Mouse (Mus musculus): Measurements from ENCODE around the gene Gm45021. TPM values are rescaled to one million over a fixed set of nuclear protein-coding genes. Genes with fewer than 3 reads are reported as not detected.

The Gm45021 gene
- total RNA-seq, 1 experiment = not detected

GRCm38 (mm10) chr6:48646995-48647394, 57.6 kb downstream of the Gm45021 start, which contains the start of gene Gimap8:
Gimap8 (plus strand) TSS chr6:48647234.
- Histone ChIP-seq H3K36me3 (ENCODE audit: control insufficient read depth, insufficient read depth, low read length, poor library complexity, severe bottlenecking) (no peaks in the 10 kb centered on the region), H3K27ac (ENCODE audit: insufficient read depth, low read depth, low read length, poor library complexity, severe bottlenecking) (no peak within 1 kb of the TSS), H3K9ac (ENCODE audit: insufficient read depth, low read depth, low read length, poor library complexity, severe bottlenecking) (no peak within 1 kb of the TSS), H3K4me1 (ENCODE audit: control insufficient read depth in 2 of 2, insufficient read depth in 2 of 2, low read length in 2 of 2, poor library complexity in 1 of 2) (no peaks in the 10 kb centered on the region), H3K9me3 (ENCODE audit: control insufficient read depth, insufficient read depth, low read depth, low read length) (no peaks in the 10 kb centered on the region), H3K4me3 (ENCODE audit: insufficient read depth in 1 of 2, low read depth in 1 of 2, low read length in 2 of 2, poor library complexity in 1 of 2, severe bottlenecking in 1 of 2) (no peak within 1 kb of the TSS)
- in situ Hi-C loops (cut with MboI; ENCODE audit: low sequenced_read_pairs in 2 of 2, unreplicated experiment in 2 of 2) = no loop called here
- TF ChIP-seq ZNF384 (IDR thresholded peaks at IDR 0.05; ENCODE audit: low read depth, low read length) = no peak
- no peak for TF ChIP-seq CHD2 (IDR thresholded peaks at IDR 0.05; ENCODE audit: low read depth, low read length)
- TF ChIP-seq ZC3H11A (IDR thresholded peaks at IDR 0.05; ENCODE audit: borderline replicate concordance, low read depth, low read length) = no peak
- no peak for TF ChIP-seq HCFC1 (IDR thresholded peaks at IDR 0.05; ENCODE audit: borderline replicate concordance, insufficient read depth, low read length)
- no peak for TF ChIP-seq MAFK (IDR thresholded peaks at IDR 0.05; ENCODE audit: insufficient read depth, low read depth, low read length)
- DNase-seq (ENCODE audit: low read depth, low spot score) = no peak

- no peaks in the 10 kb centered on the region for H3K36me3 ChIP-seq (ENCODE audit: control insufficient read depth, insufficient read depth, low read length, poor library complexity, severe bottlenecking)
- no peaks in the 10 kb centered on the region for H3K9me3 ChIP-seq (ENCODE audit: control insufficient read depth, insufficient read depth, low read depth, low read length)
- no peak overlapping the region for H3K27ac ChIP-seq (ENCODE audit: insufficient read depth, low read depth, low read length, poor library complexity, severe bottlenecking)
- H3K4me1 ChIP-seq (ENCODE audit: control insufficient read depth in 2 of 2, insufficient read depth in 2 of 2, low read length in 2 of 2, poor library complexity in 1 of 2) = no peaks in the 10 kb centered on the region
- in situ Hi-C loops (cut with MboI; ENCODE audit: low sequenced_read_pairs in 2 of 2, unreplicated experiment in 2 of 2) = no loop called here
- DNase-seq (ENCODE audit: low read depth, low spot score) = no peak
- H3K9ac ChIP-seq (ENCODE audit: insufficient read depth, low read depth, low read length, poor library complexity, severe bottlenecking) = no peak overlapping the region
- no peak overlapping the region for H3K4me3 ChIP-seq (ENCODE audit: insufficient read depth in 1 of 2, low read depth in 1 of 2, low read length in 2 of 2, poor library complexity in 1 of 2, severe bottlenecking in 1 of 2)
- TF ChIP-seq CHD2 (IDR thresholded peaks at IDR 0.05; ENCODE audit: low read depth, low read length) (no peak), ZC3H11A (IDR thresholded peaks at IDR 0.05; ENCODE audit: borderline replicate concordance, low read depth, low read length) (no peak), HCFC1 (IDR thresholded peaks at IDR 0.05; ENCODE audit: borderline replicate concordance, insufficient read depth, low read length) (no peak), ZNF384 (IDR thresholded peaks at IDR 0.05; ENCODE audit: low read depth, low read length) (no peak), MAFK (IDR thresholded peaks at IDR 0.05; ENCODE audit: insufficient read depth, low read depth, low read length) (no peak)
Measured at GRCm38 (mm10) chr6:48647611-48648010, 58.2 kb downstream of the Gm45021 start.

- in situ Hi-C loops (cut with MboI; ENCODE audit: low sequenced_read_pairs in 2 of 2, unreplicated experiment in 2 of 2) = no loop called here
Measured at GRCm38 (mm10) chr6:48648779-48649178, 59.4 kb downstream of the Gm45021 start.

GRCm38 (mm10) chr6:48650041-48650440, 60.6 kb downstream of the Gm45021 start:
- Histone ChIP-seq H3K36me3 (ENCODE audit: control insufficient read depth, insufficient read depth, low read length, poor library complexity, severe bottlenecking) (no peaks in the 10 kb centered on the region), H3K27ac (ENCODE audit: insufficient read depth, low read depth, low read length, poor library complexity, severe bottlenecking) (no peak overlapping the region), H3K4me1 (ENCODE audit: control insufficient read depth in 2 of 2, insufficient read depth in 2 of 2, low read length in 2 of 2, poor library complexity in 1 of 2) (no peaks in the 10 kb centered on the region), H3K4me3 (ENCODE audit: insufficient read depth in 1 of 2, low read depth in 1 of 2, low read length in 2 of 2, poor library complexity in 1 of 2, severe bottlenecking in 1 of 2) (no peak overlapping the region), H3K9ac (ENCODE audit: insufficient read depth, low read depth, low read length, poor library complexity, severe bottlenecking) (no peak overlapping the region), H3K9me3 (ENCODE audit: control insufficient read depth, insufficient read depth, low read depth, low read length) (no peaks in the 10 kb centered on the region)
- in situ Hi-C loops (cut with MboI; ENCODE audit: low sequenced_read_pairs in 2 of 2, unreplicated experiment in 2 of 2) = no loop called here
- DNase-seq (ENCODE audit: low read depth, low spot score) = no peak
- no peak for TF ChIP-seq ZNF384 (IDR thresholded peaks at IDR 0.05; ENCODE audit: low read depth, low read length)
- no peak for TF ChIP-seq MAFK (IDR thresholded peaks at IDR 0.05; ENCODE audit: insufficient read depth, low read depth, low read length)
- no peak for TF ChIP-seq HCFC1 (IDR thresholded peaks at IDR 0.05; ENCODE audit: borderline replicate concordance, insufficient read depth, low read length)
- no peak for TF ChIP-seq CHD2 (IDR thresholded peaks at IDR 0.05; ENCODE audit: low read depth, low read length)
- no peak for TF ChIP-seq ZC3H11A (IDR thresholded peaks at IDR 0.05; ENCODE audit: borderline replicate concordance, low read depth, low read length)

More at GRCm38 (mm10) chr6:48648779-48649178, 59.4 kb downstream of the Gm45021 start:
- no peak overlapping the region for H3K4me3 ChIP-seq (ENCODE audit: insufficient read depth in 1 of 2, low read depth in 1 of 2, low read length in 2 of 2, poor library complexity in 1 of 2, severe bottlenecking in 1 of 2)
- H3K9ac ChIP-seq (ENCODE audit: insufficient read depth, low read depth, low read length, poor library complexity, severe bottlenecking) = no peak overlapping the region
- no peak overlapping the region for H3K27ac ChIP-seq (ENCODE audit: insufficient read depth, low read depth, low read length, poor library complexity, severe bottlenecking)
- no peaks in the 10 kb centered on the region for H3K9me3 ChIP-seq (ENCODE audit: control insufficient read depth, insufficient read depth, low read depth, low read length)
- H3K4me1 ChIP-seq (ENCODE audit: control insufficient read depth in 2 of 2, insufficient read depth in 2 of 2, low read length in 2 of 2, poor library complexity in 1 of 2) = no peaks in the 10 kb centered on the region
- DNase-seq (ENCODE audit: low read depth, low spot score) = no peak
- no peaks in the 10 kb centered on the region for H3K36me3 ChIP-seq (ENCODE audit: control insufficient read depth, insufficient read depth, low read length, poor library complexity, severe bottlenecking)
- TF ChIP-seq HCFC1 (IDR thresholded peaks at IDR 0.05; ENCODE audit: borderline replicate concordance, insufficient read depth, low read length) (no peak), ZC3H11A (IDR thresholded peaks at IDR 0.05; ENCODE audit: borderline replicate concordance, low read depth, low read length) (no peak), ZNF384 (IDR thresholded peaks at IDR 0.05; ENCODE audit: low read depth, low read length) (no peak), CHD2 (IDR thresholded peaks at IDR 0.05; ENCODE audit: low read depth, low read length) (no peak), MAFK (IDR thresholded peaks at IDR 0.05; ENCODE audit: insufficient read depth, low read depth, low read length) (no peak)

- in situ Hi-C loops (cut with MboI; ENCODE audit: low sequenced_read_pairs in 2 of 2, unreplicated experiment in 2 of 2) = no loop called here
- Histone ChIP-seq H3K4me3 (ENCODE audit: insufficient read depth in 1 of 2, low read depth in 1 of 2, low read length in 2 of 2, poor library complexity in 1 of 2, severe bottlenecking in 1 of 2) (no peak overlapping the region), H3K36me3 (ENCODE audit: control insufficient read depth, insufficient read depth, low read length, poor library complexity, severe bottlenecking) (no peaks in the 10 kb centered on the region)
Measured at GRCm38 (mm10) chr6:48658721-48659120, 69.3 kb downstream of the Gm45021 start.

More at GRCm38 (mm10) chr6:48658721-48659120, 69.3 kb downstream of the Gm45021 start:
- Histone ChIP-seq H3K27ac (ENCODE audit: insufficient read depth, low read depth, low read length, poor library complexity, severe bottlenecking) (no peak overlapping the region), H3K9ac (ENCODE audit: insufficient read depth, low read depth, low read length, poor library complexity, severe bottlenecking) (no peak overlapping the region), H3K4me1 (ENCODE audit: control insufficient read depth in 2 of 2, insufficient read depth in 2 of 2, low read length in 2 of 2, poor library complexity in 1 of 2) (no peaks in the 10 kb centered on the region), H3K9me3 (ENCODE audit: control insufficient read depth, insufficient read depth, low read depth, low read length) (no peaks in the 10 kb centered on the region)
- TF ChIP-seq HCFC1 (IDR thresholded peaks at IDR 0.05; ENCODE audit: borderline replicate concordance, insufficient read depth, low read length) (no peak), ZNF384 (IDR thresholded peaks at IDR 0.05; ENCODE audit: low read depth, low read length) (no peak), ZC3H11A (IDR thresholded peaks at IDR 0.05; ENCODE audit: borderline replicate concordance, low read depth, low read length) (no peak), CHD2 (IDR thresholded peaks at IDR 0.05; ENCODE audit: low read depth, low read length) (no peak), MAFK (IDR thresholded peaks at IDR 0.05; ENCODE audit: insufficient read depth, low read depth, low read length) (no peak)
- DNase-seq (ENCODE audit: low read depth, low spot score) = no peak
